Mouse (Mus musculus) C2C12 (cell line): Measurements from ENCODE around the gene Smg1. TPM values are rescaled to one million over a fixed set of nuclear protein-coding genes. Genes with fewer than 3 reads are reported as not detected.

ENCODE experiments used
- H3K27me3 ChIP-seq: one replicate; pipeline ENCODE4 v1.6.1; 2011; ENCODE audit not compliant: control insufficient read depth, insufficient read depth, insufficient read length
- H3K36me3 ChIP-seq: one replicate; pipeline ENCODE4 v1.6.1; 2011; ENCODE audit not compliant: control insufficient read depth, insufficient read depth
- H3K4me3 ChIP-seq: one replicate; pipeline ENCODE4 v1.5.1; 2011; ENCODE audit warnings: mild to moderate bottlenecking, control low read depth; ENCODE audit not compliant: poor library complexity, insufficient read depth, severe bottlenecking
- H3K79me2 ChIP-seq: one replicate; pipeline ENCODE4 v1.6.1; 2011; ENCODE audit not compliant: control insufficient read depth, insufficient read depth
- H3K79me3 ChIP-seq: one replicate; pipeline ENCODE4 v1.6.1; 2011; ENCODE audit warnings: low read depth, control low read depth
- H3ac ChIP-seq: one replicate; pipeline ENCODE3; 2011; ENCODE audit warnings: low read depth; ENCODE audit not compliant: control insufficient read depth, insufficient read length
- CEBPB ChIP-seq: IDR thresholded peaks from one replicate; pipeline ENCODE4 v1.6.1; 2011; ENCODE audit warnings: low read depth, mild to moderate bottlenecking, control low read depth, moderate library complexity
- CTCF ChIP-seq: IDR thresholded peaks from one replicate; pipeline ENCODE4 v1.5.1; 2011; ENCODE audit not compliant: control insufficient read depth, insufficient read depth, insufficient read length
- FOSL1 ChIP-seq: IDR thresholded peaks from one replicate; pipeline ENCODE4 v1.8.0; 2011; ENCODE audit warnings: mild to moderate bottlenecking, low read length; ENCODE audit not compliant: poor library complexity, insufficient read depth, severe bottlenecking
- MAX ChIP-seq: IDR thresholded peaks from one replicate; pipeline ENCODE4 v1.6.1; 2011; ENCODE audit warnings: mild to moderate bottlenecking, control low read depth
- MYOD1 ChIP-seq: IDR thresholded peaks from one replicate; pipeline ENCODE4 v1.6.1; 2011; ENCODE audit warnings: low read depth; ENCODE audit not compliant: control insufficient read depth, insufficient read length
- MYOG ChIP-seq: IDR thresholded peaks from one replicate; pipeline ENCODE4 v1.6.1; 2011; ENCODE audit not compliant: control insufficient read depth, insufficient read length; ENCODE audit errors: extremely low read depth
- USF1 ChIP-seq: IDR thresholded peaks from one replicate; pipeline ENCODE4 v1.6.1; 2011; ENCODE audit warnings: low read depth, mild to moderate bottlenecking, control low read depth, moderate library complexity
- polyA plus RNA-seq: library from polyadenylated mRNA; unstranded; fragments of >200 nt; fragmentation: generic; extraction: Trizol; gene quantifications from one replicate; pipeline ENCODE4 v1.2.1, GENCODE M21; 2012; ENCODE audit warnings: missing spikeins

Gene Smg1
- polyA plus RNA-seq, 1 experiment: 9.3 TPM

DNA sequence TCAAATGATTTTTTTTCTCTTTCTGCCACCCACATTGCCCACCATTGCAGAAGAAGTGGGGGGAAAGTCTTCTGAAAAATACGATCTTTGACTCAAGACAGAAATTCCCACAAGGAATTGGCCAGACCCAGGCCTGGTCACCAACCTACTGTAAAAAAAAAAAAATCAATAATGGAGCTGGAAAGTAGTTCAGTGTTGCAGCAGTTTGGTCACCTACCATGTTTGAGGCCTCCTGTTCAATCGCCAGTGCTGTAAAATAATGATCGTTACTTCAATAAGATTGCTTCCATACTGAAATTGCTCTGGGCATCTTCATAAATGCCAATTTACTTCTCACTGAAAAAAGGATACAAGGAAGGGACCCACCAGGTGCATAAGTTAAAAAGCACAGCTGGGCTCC lies 1.8 kb upstream of the Smg1 start:
- Histone ChIP-seq H3ac (no peak overlapping the region), H3K79me2 (peaks cover 30% of the 10 kb centered on the region), H3K36me3 (no peaks in the 10 kb centered on the region), H3K27me3 (no peaks in the 10 kb centered on the region), H3K4me3 (no peak overlapping the region), H3K79me3 (peaks cover 23% of the 10 kb centered on the region)
- TF ChIP-seq USF1 (no peak), CEBPB (no peak), CTCF (no peak), FOSL1 (no peak), MAX (no peak)

DNA sequence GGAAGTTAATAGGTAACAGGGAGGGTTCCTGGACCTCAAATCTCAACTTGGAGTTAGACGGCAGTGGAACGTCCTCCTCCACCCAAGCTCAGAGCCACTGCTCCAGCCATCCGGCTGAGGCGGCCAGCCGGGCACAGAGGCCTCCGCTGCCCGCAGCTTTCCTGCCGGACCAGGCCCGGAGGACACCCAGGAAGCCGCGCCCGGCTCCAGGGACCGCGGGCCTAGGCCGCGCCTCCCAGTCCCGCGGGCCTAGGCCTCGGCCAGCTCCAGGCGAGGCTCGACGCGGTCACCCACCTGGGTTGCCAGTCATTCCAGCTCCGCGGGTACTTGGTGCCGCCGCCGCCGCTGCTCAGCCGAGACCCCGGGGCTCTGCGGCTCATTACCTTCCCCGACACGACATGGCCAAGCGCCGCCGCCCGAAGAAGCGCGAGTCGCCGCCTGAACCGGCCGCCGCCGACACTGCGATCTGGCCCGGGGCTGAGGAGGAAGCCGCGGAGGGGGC lies 508 bp downstream of the Smg1 start:
- Histone ChIP-seq H3K27me3 (no peaks in the 10 kb centered on the region), H3K4me3 (peak overlapping the region; percentile 71), H3K36me3 (no peaks in the 10 kb centered on the region), H3ac (peak overlapping the region; percentile 95), H3K79me3 (peaks cover 45% of the 10 kb centered on the region), H3K79me2 (peaks cover 53% of the 10 kb centered on the region)
- TF ChIP-seq USF1: no peak
- TF ChIP-seq MYOD1: no peak
- no peak for TF ChIP-seq MAX
- TF ChIP-seq FOSL1: no peak
- TF ChIP-seq MYOG: no peak
- TF ChIP-seq CEBPB: no peak
- TF ChIP-seq CTCF: no peak

DNA sequence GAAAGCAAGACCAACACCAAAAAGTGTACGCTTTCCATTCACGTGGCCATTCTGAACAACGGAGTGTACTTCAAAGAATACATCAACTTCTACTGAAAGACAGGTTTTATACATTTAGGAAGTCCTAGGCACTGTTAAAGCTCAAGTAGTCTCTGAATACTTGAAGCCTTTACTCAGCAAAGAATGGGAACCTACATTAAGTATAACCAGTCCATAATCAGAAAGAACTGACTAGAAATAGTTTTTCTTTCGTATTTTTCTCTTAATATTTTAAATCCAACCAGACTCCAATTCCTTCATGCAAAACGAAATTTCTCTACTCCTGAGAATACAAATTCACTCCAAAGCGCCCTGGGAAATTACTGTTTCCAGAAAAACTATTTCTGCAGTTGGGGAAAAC lies 1.2 kb downstream of the Smg1 start:
- Histone ChIP-seq H3K79me2 (peaks cover 60% of the 10 kb centered on the region), H3K4me3 (peak overlapping the region; percentile 71), H3K79me3 (peaks cover 51% of the 10 kb centered on the region), H3K27me3 (no peaks in the 10 kb centered on the region), H3ac (peak overlapping the region; percentile 95), H3K36me3 (no peaks in the 10 kb centered on the region)
- TF ChIP-seq MAX (no peak), MYOD1 (no peak), FOSL1 (no peak), CTCF (no peak), CEBPB (no peak), USF1 (no peak), MYOG (no peak)

DNA sequence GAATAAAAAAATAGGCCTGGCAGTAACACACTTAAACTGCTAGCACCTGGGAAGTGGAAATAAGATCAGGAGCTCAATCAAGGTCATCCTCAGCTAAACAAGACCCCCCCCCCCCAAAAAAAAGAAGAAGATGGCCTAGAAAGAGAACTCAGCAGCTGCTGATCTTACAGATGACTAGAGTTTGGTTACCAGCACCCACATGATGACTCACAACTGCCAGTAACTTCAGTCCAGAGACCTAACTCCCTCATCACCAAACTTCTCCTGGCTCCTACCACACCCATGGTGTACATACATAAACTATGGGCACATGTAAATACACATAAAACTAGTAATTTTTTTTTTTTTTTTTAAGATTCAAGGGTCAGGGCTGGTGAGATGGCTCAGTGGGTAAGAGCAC lies 3.1 kb downstream of the Smg1 start:
- H3K79me3 ChIP-seq: peaks cover 70% of the 10 kb centered on the region
- peaks cover 79% of the 10 kb centered on the region for H3K79me2 ChIP-seq
- H3K4me3 ChIP-seq: no peak overlapping the region
- no peaks in the 10 kb centered on the region for H3K27me3 ChIP-seq
- H3ac ChIP-seq: no peak overlapping the region
- no peaks in the 10 kb centered on the region for H3K36me3 ChIP-seq
- TF ChIP-seq CEBPB: no peak
- TF ChIP-seq FOSL1: no peak
- TF ChIP-seq MAX: no peak
- TF ChIP-seq MYOG: no peak
- no peak for TF ChIP-seq USF1
- no peak for TF ChIP-seq MYOD1
- TF ChIP-seq CTCF: no peak

DNA sequence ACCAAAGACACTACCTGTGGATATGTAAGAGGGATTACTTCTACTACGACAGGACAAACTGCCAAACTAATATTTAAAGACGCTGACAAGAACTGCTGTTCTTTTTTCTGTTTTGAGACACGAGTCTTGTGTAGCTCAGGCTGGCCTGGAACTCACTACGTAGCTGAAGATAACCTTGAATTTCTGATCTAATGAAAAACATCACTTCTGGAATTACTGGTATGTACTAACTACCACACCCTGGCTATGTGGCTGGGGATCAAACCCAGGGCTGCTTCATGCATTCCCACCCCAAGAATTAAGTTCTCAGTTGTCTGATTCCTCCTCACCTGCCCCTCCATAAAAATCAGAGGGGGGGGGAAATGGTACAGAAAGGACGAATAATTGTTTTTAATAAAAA lies 3.5 kb downstream of the Smg1 start:
- no peaks in the 10 kb centered on the region for H3K27me3 ChIP-seq
- H3K79me3 ChIP-seq: peaks cover 72% of the 10 kb centered on the region
- H3K4me3 ChIP-seq: no peak overlapping the region
- peaks cover under 1% of the 10 kb centered on the region for H3K36me3 ChIP-seq
- H3K79me2 ChIP-seq: peaks cover 83% of the 10 kb centered on the region
- H3ac ChIP-seq: no peak overlapping the region
- TF ChIP-seq FOSL1 (no peak), CEBPB (no peak)

DNA sequence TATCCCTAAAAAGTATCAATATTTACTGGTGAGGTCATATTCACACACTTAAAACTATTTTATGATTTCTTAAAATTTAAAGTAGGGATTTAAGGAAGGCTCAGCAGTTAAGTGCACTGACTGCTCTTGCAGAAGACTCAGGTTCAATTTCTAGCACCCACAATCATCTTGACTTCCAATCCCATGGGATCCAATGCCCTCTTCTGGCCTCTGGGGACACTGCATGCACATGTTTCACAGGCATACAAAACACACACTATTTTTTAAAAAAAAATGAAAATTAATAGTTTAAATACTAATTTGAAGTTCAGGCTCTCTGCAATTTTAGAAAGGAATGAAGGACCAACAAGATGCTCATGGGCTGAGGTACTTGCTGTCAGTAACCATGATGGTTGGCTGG lies 6.5 kb downstream of the Smg1 start:
- Histone ChIP-seq H3ac (no peak overlapping the region), H3K36me3 (peaks cover 3% of the 10 kb centered on the region), H3K79me3 (peaks cover 93% of the 10 kb centered on the region), H3K4me3 (no peak overlapping the region), H3K27me3 (no peaks in the 10 kb centered on the region), H3K79me2 (peaks cover 100% of the 10 kb centered on the region)
- no peak for TF ChIP-seq MAX
- no peak for TF ChIP-seq FOSL1
- no peak for TF ChIP-seq USF1
- TF ChIP-seq MYOG: no peak
- TF ChIP-seq CTCF: no peak
- no peak for TF ChIP-seq MYOD1
- no peak for TF ChIP-seq CEBPB

DNA sequence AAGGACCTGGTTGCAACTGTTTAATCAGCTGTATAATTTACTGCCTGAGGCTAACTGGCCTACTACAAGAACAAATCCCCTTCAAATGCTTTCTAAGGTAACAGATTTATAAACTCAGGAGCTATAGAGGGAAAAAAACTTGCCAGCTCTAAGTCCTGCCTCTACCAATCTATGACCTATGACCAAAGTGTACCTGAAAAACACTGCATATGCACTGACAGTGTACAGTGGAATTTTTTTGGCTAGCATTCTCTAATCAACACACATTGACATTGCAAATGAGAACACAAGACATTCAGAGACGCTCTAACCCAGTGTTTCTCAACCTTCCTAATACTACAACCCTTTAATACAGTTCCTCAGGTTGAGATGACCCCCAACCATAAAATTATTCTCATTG lies 9.2 kb downstream of the Smg1 start:
- H3K79me2 ChIP-seq: peaks cover 100% of the 10 kb centered on the region
- TF ChIP-seq CEBPB (no peak), USF1 (no peak), FOSL1 (no peak), CTCF (no peak), MYOD1 (no peak), MYOG (no peak)
- H3K27me3 ChIP-seq: no peaks in the 10 kb centered on the region
- H3K4me3 ChIP-seq: no peak overlapping the region
- no peak overlapping the region for H3ac ChIP-seq
- peaks cover 3% of the 10 kb centered on the region for H3K36me3 ChIP-seq
- peaks cover 93% of the 10 kb centered on the region for H3K79me3 ChIP-seq
